Mouse (Mus musculus) gastrocnemius, adult 18-20 months (tissue): ENCODE results near the gene Plekhg5. TPM values are rescaled to one million over a fixed set of nuclear protein-coding genes. Genes with fewer than 3 reads are reported as not detected.

ENCODE experiments used
- DNase-seq: peaks from one replicate; pipeline ENCODE4 v3.0.0; 2021; ENCODE audit warnings: low spot score
- total RNA-seq, 2 experiments: library from RNA; stranded (reverse); gene quantifications; 2 replicates each; pipeline ENCODE4 v1.2.3; 2021

Plekhg5 gene
- total RNA-seq, 2 experiments from 2014 or later: 5.0 to 6.5 TPM

DNA sequence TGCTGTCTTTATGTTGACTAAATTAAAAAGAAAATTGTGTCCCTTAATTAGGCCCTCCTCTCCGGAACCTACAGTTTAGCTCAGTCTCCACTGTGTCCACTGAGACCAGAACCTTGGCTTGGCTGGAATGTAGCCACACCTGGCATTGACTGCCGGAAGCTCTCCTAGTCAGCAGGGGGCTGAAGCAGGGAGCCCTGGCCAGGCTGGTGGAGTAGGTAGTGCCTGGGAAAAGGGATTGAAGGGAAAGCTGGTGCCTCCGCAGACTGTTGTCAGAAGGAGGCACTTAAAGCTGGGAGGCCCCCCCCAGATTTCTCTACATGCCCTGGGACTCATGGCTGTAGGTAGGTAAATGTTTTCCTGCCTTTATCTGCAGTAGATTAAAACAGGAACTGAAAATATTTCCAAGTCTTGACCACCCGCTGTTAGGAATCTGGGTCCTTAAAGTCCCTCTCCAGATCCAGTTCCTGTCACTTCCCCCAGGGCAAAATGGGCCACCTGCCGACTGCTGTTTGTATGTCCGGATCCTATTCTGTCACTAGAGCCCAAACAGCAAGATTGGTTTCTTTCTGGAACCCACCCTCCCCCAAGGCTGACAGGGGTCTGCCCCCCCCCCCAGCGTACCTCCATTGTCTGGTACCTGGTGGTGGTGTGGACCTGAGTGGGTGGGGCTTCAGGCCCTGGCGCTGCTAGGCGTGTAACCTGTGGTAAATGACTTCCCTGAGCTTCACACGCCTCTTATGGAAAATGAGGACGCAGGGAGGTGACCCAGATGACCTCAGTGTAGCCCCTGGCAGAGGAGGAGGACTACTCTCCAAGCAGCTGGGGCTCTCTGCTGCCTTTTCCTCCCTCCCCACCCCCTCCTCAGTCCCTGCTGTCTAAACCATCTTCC lies 25.9 kb downstream of the Plekhg5 start:
- no peak for DNase-seq

DNA sequence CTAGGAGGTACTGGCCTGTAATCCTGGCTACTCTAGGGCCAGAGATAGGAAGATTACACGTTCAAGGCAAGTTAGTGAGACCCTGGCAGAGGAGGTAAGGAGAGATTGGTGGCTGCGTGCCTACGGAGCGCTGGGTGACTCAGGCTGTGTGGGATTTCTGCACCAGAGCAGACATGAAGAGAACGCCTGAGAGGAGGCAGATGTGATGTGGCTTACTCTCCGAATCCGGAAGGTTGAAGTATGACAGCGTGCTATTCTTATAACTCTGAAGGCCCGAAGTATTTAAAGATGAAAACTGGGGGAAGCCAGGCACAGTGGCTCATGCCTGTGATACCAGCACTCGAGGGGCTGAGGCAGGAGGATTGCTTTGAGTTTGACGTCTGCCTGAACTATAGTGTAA lies 28.2 kb downstream of the Plekhg5 start:
- no peak for DNase-seq

DNA sequence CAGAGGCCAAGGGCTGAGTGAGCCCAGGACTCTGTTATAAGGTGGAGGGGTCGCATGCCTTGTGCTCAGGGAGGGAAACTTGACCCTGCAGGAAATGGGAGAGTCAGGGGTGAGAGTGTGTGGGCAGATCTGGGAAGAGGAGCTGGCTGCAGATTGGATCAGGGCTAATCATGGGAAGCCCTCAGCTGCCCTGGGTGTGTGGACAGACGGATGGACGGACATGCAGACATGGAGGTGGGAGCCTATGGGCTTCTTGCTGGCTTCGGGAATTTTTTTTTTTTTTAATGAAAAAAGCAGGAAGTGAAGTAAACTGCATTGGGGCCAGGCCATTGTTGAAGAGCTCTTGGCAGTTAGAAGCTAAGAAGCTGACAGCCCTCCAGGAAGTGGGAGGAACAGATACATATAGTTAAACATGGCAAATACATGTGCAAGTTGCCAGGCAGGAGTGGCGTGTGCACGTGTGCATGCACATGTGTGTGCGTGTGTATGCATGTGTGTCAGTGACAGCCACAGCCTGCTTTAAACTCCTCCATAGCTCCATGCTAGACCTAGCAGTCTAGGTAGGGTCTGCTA lies 28.9 kb downstream of the Plekhg5 start:
- DNase-seq: no peak

DNA sequence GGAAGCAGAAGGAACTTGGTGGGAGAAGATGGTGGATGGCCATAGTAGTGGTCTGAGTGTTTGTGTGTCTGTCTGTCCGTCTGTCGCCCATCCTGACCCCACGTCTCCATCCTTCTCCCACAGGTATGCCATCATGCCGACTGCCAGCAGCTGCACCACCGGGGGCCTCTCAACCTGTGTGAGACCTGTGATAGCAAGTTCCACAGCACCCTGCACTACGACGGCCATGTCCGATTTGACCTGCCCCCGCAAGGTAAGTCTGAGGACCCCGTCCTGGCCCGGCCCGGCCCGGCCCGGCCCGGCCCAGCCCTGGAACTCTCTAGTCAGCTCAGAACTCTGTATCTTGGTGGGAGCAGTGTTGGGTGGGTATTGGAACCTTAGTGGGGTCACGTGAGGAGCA lies 29.6 kb downstream of the Plekhg5 start:
- DNase-seq: no peak

DNA sequence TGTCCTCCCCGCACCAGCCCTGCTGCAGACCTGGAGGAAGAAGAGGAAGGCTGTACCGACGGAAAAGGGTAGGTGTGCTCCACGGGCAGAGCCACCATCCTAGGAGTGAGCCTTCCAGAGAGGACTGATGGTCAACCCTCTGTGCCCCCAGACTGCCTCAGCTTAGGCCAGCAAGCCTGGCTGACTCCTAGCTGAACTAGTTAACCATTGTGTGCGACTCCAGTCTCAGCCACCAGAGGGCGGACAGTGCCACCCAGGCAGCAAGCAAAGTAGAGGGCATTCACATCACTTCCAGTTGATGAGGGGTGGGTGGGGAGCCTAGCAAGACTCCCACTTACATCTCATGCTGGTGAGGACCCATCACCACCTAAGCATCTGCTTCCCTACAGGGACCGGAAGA lies 30.7 kb downstream of the Plekhg5 start:
- peak; percentile 65 for DNase-seq

DNA sequence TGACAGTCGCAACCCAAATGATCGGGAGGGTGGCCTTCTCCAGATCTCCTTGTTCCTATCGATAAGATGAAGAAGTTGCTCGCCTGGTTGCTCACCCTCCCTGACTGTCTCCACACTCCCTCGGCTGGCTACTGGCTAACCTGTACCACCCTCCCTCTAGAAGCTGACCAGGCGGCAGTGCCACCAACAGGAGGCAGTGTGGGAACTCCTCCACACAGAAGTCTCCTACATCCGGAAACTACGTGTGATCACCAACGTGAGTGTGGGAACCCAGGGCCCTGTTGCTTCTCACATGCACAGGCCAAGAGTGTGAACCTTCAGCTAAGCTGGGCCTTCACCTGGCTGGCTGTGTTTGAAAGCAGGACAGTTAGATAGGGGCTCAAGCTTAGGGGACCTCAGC lies 34.4 kb downstream of the Plekhg5 start:
- DNase-seq: no peak

DNA sequence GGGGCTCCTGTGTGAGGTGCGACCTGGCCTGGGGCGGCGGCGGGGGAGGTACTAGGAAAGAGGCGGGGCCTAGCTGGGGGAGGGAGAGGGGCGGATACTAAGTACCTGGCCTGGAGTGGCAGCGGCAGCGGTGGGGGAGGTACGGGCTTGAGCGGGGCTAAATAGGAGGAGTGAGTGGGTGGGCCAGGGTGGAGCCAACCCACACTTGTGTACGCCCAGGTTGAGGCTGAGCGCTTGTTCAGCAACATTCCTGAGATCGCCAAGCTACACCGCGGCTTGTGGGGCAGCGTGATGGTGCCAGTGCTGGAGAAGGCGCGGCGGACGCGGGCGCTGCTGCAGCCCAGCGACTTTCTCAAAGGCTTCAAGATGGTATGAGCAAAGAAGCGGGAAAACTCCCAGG lies 35.2 kb downstream of the Plekhg5 start:
- no peak for DNase-seq

DNA sequence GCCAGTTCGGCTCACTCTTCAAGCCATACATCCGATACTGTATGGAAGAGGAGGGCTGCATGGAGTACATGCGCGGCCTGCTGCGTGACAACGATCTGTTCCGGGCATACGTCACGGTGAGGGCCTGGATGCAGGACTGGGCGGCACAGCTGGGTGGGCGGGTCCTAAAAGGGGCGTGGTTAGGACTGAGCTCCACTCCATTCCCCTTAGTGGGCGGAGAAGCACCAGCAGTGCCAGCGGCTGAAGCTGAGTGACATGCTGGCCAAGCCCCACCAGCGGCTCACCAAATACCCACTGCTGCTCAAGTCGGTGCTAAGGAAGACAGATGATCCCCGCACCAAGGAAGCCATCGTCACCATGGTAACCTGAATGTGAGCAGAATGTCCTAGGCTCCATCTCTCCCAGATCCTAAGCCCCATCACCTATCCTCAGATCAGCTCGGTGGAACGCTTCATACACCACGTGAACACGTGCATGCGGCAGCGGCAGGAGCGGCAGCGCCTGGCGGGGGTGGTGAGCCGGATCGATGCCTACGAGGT lies 35.7 kb downstream of the Plekhg5 start:
- DNase-seq: peak; percentile 49

DNA sequence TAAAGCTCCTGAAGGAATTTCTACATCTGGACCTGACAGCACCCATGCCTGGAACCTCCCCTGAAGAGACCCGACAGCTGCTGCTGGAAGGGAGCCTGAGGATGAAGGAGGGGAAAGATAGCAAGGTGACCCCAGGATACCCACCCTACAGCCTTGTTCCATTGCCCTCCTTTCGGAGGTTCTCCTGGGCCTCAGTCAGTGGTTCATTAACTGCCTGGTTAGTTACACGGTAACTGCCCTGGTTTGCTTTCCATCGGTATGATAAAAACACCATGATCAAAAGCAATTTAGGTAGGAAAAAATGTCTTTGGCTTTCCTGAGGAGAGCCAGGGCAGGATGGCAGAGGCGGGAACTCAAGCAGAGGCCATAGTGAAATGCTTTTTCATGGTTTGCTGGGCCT lies 36.4 kb downstream of the Plekhg5 start:
- no peak for DNase-seq

DNA sequence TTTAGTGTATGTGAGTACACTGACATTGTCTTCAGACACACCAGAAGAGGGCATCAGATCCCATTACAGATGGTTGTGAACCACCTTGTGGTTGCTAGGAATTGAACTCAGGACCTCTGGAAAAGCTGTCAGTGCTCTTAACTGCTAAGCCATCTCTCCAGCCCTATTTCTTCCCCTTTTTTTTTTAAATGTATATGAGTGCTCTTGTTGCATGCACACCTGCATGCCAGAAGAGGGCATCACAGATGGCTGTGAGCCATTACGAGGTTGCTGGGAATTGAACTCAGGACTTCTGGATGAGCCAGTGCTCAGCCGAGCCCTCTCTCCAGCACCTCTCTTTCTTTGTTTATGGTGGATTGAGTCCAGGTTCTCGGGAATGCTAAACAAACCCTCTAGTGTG lies 37.2 kb downstream of the Plekhg5 start:
- no peak for DNase-seq

DNA sequence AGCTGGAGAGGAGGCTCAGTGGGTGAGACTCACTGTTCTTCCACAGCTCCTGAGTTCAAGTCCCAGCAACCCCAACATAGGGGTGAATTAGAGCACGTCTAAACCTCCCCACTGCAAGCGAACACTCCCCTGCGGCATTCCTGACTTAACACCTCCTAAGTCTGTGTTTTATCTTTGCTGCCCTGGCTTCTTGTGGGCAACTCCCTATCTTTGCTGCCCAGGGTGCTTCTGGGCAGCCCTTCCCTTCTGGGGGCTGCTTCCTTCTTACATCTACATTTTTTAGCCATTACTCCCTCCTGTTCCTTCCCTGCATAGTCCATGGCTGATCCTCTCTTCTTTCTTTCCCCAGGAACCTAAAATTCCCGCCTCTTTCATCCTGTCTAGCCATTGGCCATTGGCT lies 38.4 kb downstream of the Plekhg5 start:
- DNase-seq: no peak

DNA sequence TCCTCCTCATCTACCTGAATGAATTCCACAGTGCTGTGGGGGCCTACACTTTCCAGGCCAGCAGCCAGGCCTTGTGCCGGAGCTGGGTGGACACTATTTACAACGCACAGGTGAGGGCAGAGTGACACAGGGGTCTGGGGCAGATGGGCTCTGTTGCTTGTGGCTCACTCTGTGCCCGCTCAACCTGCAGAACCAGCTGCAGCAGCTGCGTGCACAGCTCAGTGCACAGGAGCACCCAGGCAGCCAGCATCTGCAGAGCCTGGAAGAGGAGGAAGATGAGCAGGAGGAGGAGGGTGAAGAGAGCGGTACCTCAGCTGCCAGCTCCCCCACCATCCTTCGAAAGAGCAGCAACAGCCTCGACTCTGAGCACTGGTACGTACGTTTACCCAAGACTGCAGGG lies 40.0 kb downstream of the Plekhg5 start:
- DNase-seq: no peak

DNA sequence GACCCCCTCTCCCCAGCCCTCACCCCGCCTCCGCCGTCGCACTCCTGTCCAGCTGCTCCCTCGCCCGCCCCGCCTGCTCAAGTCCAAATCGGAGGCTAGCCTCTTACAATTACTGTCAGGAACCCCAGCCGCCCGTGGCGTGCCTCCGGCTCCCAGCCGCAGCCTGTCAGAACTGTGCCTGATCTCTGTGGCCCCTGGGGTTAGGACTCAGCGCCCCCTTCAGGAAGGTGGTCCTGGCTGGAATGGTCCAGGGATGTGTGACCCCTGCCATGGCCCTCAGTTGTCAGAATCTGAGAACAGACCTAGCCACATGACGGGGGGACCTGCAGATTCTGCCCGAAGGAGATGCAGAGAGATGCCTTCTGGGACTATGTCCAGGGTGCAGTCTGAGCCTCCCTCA lies 41.8 kb downstream of the Plekhg5 start:
- no peak for DNase-seq

DNA sequence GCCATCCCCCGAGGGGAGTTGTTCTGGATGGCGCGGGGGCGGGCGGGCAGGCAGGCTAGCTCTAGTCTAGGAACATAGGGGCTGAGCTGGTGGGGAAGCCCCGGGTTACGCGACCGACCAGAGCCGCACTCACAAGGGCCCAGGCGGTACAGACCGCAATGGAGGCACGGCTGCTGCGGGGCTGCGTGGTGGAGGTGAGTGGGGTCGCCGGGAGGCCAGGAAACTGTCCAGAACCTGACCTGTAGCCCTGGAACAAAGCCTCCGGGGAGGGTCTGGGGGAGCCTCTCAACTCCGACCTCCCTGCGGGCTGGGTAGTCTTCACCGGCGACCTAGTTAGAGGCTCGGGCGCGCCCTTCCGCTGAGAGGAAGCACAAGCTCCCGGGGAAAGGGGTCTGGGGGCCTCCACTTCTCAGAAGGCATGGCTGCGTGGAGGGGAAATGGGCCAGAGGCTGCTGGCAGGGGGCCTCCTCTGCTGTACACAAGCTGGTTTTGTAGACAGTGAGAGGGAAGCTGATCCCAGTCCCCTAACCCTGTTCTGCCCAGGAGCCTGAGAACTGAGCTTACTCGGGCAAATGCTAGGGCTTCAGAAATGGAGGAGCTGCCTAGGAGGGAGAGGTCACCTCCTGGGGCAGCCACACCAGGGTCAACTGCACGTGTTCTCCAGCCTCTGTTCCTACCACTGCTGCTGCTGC lies 43.8 kb downstream of the Plekhg5 start, which contains the start of gene Tnfrsf25:
Gene Tnfrsf25, plus strand, starts transcription at position 14 of the 692 bp plus-strand sequence.
- no peak for DNase-seq

DNA sequence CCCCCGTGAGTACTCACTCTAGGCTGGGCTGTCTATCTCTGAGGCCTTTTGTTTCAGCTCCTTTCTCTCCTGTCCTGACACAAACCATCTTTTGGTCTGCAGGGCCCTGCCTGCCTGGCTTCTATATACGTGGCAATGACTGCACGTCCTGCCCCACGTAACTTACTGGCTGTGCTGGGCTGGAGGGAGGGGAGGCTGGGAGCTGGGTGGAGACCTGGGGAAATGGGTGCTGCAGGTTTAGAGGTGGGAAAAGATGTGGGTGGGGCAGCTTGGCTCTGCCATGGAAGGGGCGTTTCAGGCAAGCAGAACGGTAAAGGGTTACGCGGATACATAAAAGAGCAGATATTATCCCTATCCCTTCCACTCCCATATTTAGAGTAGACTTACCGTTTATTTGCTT lies 45.2 kb downstream of the Plekhg5 start:
- no peak for DNase-seq

DNA sequence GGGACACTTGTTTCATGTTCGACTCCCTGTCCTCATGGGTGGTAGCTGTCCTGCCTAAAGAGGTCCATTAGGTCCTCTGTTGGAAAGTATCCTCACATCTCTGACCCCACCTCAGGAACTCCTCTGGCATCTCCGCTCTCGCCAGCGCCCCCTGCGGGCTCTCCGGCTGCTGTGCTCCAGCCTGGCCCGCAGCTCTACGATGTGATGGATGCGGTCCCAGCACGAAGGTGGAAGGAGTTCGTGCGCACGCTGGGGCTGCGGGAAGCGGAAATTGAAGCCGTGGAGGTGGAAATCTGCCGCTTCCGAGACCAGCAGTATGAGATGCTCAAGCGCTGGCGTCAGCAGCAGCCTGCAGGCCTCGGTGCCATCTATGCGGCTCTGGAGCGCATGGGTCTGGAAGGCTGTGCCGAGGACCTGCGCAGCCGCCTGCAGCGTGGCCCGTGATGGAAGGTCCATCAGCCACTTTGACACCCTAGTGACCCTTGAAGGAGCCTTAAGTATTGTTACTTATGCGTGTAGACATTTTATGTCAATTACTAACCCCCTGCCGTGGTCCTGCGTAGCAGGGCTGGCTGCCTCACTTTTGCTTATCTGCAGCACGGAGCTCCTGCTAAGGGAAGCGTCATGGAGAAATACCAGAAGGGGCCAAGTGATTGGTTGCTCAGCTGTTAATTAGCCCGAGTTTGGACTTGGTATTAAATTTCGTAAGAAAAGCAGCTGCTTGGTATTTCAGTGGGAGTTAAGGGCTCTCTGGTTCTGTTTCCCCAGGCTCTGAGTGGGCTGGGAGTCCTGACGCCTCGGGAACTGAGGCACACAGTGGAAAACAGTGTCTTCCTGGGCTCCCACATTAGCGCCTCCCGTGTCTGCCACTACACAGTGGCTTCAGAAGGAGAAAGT lies 47.3 kb downstream of the Plekhg5 start:
- DNase-seq: no peak

DNA sequence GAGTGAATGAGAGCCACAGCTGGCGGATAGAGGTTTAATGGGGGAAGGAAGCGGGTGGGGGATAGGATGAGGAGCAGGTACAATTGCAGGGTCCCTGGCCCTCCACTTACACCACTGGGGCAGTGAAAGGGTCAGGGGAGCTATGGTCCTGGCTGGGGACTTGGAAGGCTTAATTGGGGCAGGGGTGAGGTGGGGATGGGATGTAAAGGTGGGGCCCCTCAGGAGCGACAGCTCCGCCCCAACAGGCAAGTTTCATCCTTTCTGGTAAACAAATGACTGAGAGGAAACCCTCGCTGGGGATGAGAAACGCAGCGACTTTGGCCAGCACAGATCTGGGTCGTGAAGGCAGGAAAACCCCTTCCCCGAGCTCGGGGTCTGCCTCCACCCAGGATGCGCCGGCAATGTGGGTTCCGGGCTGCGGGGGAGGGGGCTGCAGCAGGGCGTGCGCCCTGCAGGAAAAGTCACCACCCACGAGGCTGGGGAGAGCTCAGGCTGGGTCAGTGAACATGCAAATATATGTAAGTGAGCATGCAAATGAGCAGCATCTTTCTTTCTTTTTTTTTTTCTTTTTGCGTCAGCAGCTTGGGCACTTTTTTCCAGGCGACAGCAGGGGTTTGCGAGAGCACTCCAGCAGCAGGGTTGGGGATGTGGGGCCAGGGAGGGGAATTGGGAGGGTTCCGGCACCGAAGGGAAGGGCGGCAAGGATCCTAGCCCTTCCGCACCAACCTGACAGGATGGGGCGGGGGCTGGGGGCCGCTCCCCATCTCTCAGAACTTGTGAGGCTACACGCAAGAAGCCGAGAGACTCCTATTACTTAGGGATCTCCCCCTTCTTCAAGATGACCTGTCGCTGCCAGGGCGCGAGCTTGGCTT lies 48.2 kb downstream of the Plekhg5 start:
- DNase-seq: no peak

DNA sequence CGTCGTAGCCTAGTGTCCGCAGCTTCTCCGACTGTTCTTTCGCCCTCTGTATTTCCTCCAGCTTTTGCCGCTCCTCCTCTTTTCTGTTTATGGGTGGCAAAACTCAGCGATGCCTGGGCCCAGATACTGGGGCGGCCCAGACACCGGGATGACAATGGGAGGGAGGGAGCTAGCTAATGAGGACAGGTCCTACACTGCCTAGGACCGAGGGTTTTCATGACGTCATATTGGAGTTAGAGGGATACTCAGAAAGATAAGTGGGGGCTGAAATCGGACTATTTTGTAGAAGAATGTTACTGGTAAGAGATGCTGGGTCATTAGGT lies 48.8 kb downstream of the Plekhg5 start:
- DNase-seq: no peak

DNA sequence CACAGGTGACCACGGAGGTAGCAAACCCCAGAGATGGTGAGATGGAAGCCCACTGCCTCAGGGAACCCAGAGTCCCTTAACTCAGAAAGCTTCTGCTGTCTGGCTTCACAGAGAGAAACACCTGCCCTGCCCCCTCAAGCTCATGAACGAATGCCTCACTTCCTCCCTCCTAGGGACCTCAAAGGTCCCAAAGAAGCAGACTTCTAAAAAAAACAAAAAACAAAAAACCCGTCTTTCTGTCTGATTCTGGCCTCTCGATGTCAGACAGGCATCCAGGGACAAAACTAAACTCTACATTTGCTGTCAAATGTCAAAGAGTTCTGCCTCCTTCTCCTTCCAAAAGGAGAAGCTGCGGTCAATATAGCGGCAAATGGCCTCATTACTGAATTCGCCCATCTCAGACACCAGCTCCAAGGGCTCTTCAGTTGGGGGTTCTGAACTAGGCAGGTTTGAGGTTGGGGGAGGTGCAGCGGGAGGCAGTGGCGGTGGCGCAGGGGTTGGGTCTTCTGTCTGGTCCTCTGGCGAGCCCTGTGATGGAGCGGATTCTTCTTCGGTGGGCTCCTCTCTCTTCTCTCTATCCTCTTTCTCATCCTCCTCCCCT lies 52.2 kb downstream of the Plekhg5 start:
- no peak for DNase-seq
